Mouse (Mus musculus): ENCODE data around the gene Gstp2.
"Not testable (repeated sequence)": the region's sequence is repeated elsewhere in the genome, so short reads cannot be mapped to it uniquely, and the experiment has no call there.

- not testable (repeated sequence) for TF ChIP-seq CTCF (IDR thresholded peaks at IDR 0.05; ENCODE audit: low read depth, low read length); POLR2A (IDR thresholded peaks at IDR 0.05; ENCODE audit: borderline replicate concordance, low read depth, low read length)
Measured at GRCm38 (mm10) chr19:4068242-4068641, 22.4 kb upstream of the Gstp2 start.

Measured in bone marrow macrophage, adult 2 months (primary cell).